Mouse (Mus musculus) left cerebral cortex, postnatal 36 days (tissue): ENCODE measurements around the gene Lrr1. TPM values are rescaled to one million over a fixed set of nuclear protein-coding genes. Genes with fewer than 3 reads are reported as not detected.
"Not testable (repeated sequence)": the region's sequence is repeated elsewhere in the genome, so short reads cannot be mapped to it uniquely, and the experiment has no call there.

Experiments used
- DNase-seq, 2 experiments: peaks; one replicate each; pipeline ENCODE4 v3.0.0; 2021 to 2022; ENCODE audit warnings: low spot score in 2 of 2, mixed read lengths in 1 of 2
- intact Hi-C: fragments of 180-260 bp; cut with DNase I; formaldehyde crosslinking; loops from one replicate; pipeline ENCODE4 v1.15.1; 2025
- total RNA-seq, 2 experiments: library from RNA; stranded (reverse); gene quantifications; 2 replicates each; pipeline ENCODE4 v1.2.3; 2021

Gene Lrr1
- not detected for total RNA-seq

DNA sequence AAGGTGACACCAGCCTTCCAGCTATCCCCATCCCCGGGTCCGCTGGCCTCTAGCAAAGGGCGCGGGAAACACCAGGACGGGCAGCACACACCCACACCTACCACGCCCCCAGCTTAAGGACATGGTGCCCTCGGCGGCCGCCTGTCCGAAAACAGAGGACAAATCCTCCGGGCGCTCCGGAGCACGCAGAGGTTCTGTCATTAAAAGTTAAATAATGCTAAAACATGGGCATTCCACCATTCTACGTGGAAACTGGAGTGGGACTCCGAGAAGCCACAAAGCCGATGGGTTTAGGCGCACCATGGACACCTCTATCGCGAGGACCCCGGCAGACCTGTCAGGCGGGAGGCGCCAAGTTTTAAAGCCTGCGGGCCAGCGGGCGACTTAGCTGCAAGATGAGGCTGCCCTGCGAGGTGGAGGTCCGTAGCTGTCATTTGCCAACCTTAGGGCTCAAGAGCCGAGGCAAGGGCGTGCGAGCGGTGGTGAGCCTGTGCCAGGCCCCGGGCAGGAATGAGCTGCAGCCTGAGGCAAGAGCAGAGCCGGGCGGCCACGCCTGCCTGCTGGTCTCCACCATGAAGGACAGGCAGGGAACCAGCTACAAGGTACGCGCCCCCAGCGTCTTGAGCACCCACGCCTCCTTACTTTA lies at the start of gene Lrr1:
TSS of gene Lrr1 (plus strand) at position 354 of the 646 bp plus-strand sequence.
- peak; percentile 83 to 88 for DNase-seq
- intact Hi-C loops = no loop called here

DNA sequence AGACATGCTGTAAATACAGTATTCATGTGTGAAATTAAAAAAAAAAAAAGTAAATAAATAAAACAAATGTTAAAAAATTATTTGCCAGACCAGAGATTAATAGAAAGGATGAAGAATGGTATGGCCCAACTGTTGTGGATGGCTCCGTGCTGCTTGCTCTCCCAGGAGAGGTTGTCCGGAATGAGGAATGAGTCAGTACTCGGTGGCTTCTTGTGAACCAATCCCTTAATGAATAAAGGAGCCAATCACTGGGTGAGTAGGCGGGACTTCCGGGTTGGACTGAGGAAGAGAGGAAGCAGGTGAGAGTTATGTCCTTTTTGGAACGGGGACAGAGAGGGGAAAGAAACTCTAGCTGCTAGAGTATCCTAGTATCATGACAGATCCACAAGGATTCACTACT lies 48.7 kb upstream of the Lrr1 start:
- intact Hi-C loops = no loop called here
- no peak for DNase-seq

DNA sequence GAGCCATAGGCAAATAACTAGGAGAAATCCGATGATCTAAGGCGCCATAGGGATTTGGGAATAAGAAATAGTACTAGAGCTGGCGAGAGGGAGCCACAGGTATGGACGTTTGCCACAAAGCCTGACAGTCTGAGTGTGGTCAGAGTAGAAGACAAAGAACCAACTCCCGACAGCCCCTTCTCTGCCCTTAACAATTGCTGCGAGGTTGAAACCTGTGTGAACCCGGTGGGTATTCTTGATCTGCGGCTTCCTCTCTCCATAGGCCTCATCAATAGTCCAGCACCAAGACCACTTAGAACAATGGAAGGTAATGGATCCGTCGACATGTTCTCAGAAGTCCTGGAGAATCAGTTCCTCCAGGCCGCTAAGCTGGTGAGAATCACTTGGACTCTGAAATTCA lies 45.8 kb upstream of the Lrr1 start:
- no peak for DNase-seq

DNA sequence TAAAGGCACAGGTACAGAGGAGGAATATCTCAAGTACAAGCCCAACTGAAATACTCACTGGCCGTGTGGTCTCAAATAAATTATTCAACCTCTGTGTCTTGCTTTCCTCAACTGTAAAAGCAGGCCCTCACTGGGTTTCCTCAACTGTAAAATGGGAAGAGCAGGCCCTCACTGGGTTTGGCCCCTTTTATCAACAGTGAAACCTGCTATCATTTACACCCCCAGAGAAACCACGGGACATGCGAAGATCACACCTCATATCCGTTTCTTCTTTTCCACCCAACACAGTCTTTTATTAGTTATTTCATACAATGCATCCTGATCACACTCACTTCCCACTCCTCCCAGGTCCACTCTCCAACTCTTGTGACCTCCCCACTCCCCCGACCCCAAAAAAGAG lies 43.5 kb upstream of the Lrr1 start:
- intact Hi-C loops = no loop called here
- no peak for DNase-seq

More for the DNA sequence above, 45.8 kb upstream of the Lrr1 start:
- intact Hi-C loops = no loop called here

DNA sequence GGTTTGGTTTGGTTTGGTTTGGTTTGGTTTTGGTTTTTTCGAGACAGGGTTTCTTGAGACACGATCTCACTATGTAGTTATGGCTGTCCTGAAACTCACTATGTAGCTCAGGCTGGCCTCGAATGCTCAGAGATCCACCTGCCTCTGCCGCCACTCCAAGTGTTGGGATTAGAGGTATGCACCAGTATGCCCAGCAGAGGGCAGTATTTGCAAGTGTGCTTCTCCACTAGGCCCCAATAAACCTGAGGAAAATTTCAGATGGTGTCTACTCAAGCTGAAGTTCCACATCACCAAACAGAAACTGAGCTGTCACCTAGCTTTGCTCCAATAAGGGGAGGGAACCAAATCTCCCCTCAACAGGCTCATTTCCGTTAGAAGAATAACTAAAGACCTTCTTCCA lies 41.4 kb upstream of the Lrr1 start:
- DNase-seq = no peak
- intact Hi-C loops = no loop called here

DNA sequence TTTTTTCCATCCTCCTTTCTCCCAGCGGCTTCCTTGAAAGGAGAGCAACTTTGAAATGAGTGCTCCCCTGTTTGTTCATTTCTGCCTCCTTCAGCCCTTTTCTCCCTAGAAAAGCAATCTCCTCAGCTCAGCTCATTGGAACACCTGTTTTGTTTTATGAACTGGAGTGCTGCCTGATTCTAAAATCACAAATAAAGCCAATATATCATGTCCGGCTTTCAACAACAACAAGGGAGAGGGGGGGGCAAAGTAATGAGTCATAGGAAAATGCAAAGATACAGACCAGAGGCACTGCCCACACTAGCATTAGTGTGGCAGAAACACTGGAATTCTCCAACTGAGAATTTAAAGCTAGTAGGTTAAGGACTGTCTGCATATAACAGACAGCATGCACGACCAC lies 41.0 kb upstream of the Lrr1 start:
- intact Hi-C loops = no loop called here
- DNase-seq = no peak

DNA sequence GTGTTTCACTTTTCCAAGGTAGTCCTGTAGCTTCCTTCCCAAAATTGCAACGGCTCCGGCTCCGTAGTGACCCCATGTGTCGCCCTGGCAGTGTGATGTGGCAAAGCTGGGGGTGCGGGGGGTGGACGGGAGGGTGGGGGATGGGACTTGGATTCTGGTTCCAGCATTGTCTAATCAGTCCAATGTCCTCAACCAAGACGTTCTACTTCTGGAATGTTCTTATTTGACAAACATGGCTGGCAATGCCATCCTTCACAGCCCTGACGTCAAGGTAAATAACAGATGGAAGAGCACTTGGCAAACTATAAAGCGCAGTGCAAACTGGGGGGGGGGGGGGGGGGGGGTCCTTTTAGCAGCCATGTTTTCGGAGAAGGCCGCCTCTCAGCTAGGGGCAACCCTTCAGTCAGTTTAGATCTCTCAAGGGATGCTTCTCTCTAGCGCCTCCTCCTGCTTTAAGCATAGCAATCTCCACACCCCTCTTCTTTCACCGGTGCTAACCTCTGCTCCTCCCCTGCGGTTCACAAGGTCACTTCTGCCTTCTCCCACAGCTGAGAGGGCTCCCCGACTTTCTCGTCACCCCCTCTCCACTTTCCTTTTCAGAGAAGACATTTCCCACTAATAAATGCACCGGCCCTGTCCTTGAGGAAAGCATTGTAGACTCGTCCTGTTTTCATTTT lies 38.8 kb upstream of the Lrr1 start:
- intact Hi-C loops = no loop called here
- DNase-seq = no peak

DNA sequence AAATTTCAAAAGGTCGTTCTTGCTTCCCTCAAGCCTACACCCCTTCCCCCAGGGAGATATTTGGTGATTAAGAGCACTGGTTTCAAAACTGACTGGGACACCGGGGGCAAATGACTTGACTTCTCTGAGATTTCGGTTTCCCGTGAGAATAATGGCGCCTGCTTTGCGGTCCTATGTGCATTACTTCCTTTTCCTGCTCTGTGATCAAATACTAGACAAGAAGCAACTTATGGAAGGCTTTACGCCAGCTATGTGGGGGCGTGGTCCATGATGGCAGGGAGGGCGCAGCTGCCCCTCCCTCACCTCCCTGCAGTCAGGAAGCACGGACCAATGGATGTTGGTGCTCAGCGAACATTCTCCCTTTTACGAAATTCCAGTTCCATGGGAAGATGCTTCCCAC lies 38.1 kb upstream of the Lrr1 start:
- intact Hi-C loops = no loop called here
- no peak for DNase-seq

DNA sequence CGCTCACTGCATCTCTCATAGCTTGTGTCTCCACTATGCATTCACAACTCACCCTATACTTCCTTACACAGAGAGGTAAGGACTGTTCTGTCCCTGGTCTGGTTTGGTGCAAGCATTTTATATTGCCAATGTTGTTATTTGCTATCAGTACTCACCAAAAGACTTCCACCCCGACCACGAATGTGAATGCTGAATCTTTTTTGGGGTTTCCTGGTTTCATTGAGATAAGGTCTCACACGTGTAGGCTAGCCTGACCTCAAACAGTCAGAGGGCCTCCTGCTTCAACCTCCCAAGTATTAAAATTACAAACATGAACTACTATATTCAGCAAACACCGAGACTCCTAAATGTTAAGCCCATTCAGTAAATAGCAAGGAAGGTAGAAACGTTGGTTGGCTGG lies 37.3 kb upstream of the Lrr1 start:
- no peak for DNase-seq
- intact Hi-C loops = no loop called here

DNA sequence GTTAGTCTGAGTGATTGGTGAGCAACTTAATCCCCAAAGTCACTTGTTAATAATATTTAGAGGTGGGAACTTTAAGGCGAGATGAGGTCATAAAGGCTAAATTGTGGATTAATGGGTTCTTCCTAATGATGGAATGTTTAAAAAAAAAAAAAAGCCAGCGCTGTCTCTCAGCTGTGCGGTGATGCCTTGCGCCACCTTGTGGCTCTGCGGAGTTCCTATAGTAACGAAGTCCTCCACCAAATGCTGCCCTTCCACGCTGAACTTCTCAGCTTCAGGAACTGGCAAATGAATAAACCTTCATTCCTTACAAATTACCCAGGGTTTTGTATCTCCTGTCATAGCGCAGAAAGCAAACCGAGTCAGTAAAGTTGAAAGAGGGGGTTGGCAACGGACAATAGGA lies 36.6 kb upstream of the Lrr1 start:
- DNase-seq = peak; percentile 17 to 33
- intact Hi-C loops = no loop called here

DNA sequence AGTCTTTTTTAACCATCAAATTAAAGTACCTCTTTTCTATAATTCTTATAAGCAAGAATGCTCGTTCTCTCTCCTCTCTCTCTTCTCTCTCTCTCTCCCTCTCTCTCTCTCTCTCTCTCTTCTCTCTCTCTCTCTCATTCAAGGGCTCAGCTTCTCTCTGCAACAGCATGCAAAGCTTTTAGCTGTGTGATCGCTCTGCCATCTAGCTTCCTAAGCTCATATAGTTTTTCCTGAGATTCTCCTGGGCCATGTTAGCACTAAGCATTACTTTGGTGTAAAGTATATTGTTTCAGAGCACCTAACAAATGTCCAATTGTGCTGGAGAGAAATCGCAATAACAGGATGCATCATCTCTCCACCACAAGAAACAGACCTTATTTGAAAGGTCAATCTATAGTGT lies 29.4 kb upstream of the Lrr1 start:
- DNase-seq = no peak
- intact Hi-C loops = no loop called here

DNA sequence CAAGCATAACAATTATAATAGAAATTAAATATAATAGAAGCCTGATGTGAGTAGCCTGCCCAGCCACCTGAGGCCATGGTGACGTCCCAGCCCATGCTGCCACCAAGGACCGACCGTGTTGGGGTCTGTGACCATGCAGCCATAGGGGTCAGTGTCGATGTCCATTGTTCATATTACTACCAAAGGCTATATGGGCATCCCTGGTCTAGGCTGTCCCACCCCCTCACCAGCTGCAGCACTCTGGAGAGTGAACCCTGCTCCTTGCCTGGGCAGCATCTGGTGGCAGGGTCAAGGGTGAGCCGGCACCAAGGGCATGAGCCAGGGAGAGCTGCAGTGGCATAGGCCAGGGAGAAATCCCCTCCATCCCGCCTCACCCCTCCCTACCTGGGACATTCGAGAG lies 28.8 kb upstream of the Lrr1 start:
- intact Hi-C loops = no loop called here
- no peak for DNase-seq

DNA sequence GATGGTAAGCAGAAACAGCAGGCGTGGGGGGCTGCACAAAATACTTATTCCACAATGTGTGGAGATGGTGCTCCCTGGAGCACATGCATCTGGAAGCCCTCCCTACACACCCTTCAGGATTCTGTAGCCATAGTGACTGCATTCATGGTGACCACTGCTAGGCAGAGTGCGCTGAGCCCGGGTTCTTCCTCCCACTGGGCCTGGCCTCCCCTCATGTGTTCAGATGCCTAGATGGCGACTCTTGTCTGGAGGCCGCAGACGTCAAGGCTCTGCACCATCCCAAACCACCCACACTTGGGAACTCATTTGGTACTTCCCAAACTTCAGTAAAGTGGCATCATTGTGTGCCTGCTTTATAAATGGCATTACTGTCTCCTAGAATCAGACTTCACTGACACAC lies 25.2 kb upstream of the Lrr1 start:
- intact Hi-C loops = no loop called here
- no peak for DNase-seq

DNA sequence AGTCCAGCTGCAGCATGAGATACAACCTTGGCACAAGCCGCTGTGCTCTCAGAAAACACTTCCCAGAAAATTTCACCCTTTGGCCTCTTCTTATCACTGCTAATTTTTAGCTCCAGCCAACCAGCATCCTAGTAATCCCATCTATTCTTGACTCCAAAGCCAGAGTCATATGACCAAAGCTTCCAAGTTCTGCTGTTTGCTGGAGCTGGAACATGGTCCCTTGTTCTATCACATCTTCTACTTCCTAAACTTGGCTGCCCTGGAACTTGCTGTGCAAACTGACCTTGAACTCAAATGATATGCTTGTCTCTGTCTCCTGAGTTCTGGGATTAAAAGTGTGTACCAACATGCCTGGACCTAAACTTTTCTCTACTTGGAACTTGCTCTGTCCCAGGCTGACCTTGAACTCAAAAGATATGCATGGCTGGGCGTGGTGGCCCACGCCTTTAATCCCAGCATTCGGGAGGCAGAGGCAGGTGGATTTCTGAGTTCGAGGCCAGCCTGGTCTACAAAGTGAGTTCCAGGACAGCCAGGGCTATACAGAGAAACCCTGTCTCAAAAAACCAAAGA lies 21.4 kb upstream of the Lrr1 start:
- DNase-seq = no peak
- intact Hi-C loops = no loop called here

DNA sequence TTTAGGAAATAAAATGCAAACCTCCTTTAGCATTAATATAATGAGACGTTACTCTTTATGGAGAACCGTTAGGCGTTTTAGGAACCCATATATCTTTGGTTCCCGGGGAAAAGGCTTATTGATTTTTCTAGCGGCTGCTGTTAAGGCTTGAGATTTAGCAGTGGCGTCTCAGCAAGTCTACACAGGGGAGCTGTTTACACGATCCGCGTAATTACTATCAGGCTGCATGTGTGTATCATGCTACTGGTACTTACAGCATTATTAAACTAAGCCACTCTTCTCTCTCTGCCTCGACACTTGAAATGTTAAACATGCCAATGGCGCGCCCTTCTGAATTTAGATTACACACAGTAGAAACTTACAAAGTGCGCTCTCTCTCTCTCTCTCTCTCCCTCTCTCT lies 18.6 kb upstream of the Lrr1 start:
- no peak for DNase-seq
- intact Hi-C loops = no loop called here

DNA sequence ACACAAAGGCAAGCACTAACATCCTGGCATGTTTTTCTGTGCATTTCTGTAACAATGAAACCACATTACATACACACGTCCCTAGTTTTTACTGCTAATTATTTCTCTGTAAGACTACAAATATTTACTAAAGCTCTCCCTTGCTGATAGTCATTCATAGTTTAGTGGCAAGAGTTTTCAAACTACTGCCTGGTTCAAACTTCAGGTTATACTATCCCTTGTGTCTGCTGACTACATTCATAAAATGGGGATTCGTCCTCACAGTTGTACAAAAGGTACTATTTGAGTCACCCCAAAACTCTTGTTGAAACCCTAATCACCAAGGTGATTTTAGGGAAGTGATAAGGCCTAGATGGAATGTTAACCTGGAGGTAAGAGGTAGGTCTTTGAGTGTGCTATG lies 12.7 kb upstream of the Lrr1 start:
- DNase-seq = no peak
- intact Hi-C loops = no loop called here

DNA sequence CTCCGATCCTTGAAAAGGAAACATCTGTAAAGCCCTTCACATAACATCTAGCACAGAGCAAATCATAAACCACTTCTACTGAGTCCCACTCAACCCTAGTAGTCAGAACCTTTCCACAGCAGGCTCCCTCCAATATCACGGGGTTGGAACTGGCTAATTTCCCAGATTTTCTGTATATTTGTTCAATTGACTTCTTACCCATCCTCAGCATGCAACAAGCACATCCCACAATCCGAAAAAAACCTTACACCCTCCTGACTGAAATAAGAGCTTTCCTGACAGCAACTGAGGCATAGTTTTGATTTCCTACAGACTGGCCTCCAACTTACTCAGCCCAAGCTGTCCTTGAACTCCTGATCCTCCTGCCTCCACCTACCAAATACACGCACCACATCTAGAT lies 12.2 kb upstream of the Lrr1 start:
- intact Hi-C loops = no loop called here
- no peak for DNase-seq

DNA sequence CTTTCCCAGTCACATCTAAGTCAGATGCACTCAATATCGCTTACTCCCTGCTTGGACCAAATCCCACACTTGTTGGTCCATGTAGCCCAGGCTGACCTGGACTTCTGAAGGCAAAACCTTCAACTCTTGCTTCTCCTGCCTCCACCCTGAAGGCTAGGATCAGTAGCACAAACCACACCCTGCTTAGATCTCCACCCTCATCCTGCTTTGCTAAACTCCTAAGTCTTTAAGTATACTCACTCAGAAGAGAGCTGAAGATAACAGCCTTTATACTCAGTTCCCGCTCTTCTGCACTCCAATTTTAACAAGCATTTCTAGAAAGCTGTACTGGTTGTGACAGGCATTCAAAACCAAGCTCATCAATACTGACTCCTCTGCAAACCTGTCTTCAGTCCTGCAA lies 11.5 kb upstream of the Lrr1 start:
- intact Hi-C loops = no loop called here
- DNase-seq = no peak

DNA sequence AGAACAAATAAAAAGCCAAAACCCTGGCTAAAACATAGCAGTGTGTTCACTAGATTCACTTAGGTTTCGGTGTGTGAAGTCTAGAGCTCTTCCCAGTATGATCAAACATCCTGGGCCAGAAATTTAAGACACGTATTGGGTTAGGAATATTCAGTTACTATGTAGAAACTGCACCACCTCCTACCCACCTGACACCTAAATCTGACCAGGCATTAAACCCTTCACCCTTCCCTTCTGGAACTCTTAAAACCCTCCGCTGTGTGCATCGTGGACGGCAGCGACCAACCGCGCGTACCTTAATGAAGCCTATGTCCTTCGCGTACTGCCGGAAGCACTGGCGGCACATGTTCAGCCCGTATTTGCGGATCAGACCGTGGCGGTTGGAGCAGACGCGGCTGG lies 10.2 kb upstream of the Lrr1 start:
- no peak for DNase-seq
- intact Hi-C loops = no loop called here

DNA sequence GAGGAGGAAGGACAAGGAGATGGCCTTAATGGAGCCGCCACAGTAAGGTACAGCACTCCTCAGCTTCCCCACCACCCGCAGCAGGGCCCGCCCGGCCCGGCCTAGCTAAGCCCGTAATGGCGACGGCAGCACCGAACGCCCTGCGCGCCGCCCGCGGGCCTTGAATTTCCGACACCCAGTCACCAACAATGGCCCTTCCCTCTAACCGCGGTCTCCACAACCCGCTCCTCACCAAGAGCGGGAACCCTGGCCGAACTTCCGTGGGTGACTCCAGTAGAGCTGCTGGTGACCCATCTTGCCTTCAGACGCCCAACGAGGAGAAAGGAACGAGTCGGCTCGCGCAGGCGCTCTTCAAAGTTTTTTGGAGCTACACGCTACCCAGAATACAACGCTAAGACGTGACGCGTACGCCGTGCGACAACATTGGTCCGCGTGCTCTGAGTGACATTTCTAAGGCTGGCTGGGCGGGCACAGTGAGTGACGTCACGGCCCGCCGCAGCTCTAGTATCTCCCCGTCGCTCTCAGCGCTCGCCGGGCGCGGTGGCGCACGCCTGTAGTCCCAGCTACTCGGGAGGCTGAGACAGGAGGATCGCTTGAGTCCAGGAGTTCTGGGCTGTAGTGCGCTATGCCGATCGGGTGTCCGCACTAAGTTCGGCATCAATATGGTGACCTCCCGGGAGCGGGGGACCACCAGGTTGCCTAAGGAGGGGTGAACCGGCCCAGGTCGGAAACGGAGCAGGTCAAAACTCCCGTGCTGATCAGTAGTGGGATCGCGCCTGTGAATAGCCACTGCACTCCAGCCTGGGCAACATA lies 9.6 kb upstream of the Lrr1 start, which contains the start of gene Rps29:
TSS of gene Rps29 (minus strand) at position 422 of the 813 bp plus-strand sequence.
- intact Hi-C loops = not testable (repeated sequence)
- peak; percentile 98 to 99 for DNase-seq

DNA sequence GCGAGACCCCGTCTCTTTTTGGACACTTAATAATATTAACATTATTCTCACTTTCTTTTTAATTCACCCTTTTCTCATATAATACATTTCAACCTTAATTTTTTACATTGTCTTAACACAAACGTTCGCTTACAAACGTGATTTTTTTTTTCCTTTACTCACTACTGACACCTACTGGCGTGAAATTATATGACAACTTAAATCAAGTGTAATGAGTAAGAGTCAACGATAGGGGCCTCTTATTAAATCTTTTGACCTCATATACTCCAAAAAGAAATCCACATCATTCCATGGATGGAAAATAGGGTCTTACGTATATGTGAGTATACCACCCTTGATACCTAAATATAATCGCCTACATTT lies 9.1 kb upstream of the Lrr1 start:
- intact Hi-C loops = no loop called here
- DNase-seq = no peak
